Mouse (Mus musculus): ENCODE results near the gene Cyp2s1.

DNA sequence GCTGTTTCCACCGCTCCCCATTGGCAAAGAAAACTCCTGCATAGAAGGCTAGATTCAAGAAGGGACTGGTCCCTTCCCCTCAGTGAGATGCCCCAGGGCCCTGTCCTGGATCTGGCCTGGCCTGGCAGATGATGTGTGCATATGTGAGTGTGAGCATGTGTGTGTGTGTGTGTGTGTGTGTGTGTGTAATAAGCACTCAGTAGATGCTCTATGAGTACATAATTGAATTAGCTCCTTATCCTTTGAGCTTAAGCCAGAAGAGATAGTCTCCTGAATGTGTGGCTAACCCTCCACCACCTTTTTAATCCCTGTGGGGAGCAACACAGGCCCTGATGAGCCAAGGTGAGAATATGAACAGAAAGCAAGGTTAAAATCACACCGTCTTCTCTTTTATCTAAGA, 5.0 kb downstream of the Cyp2s1 start:
- no peak for TF ChIP-seq CTCF (IDR thresholded peaks at IDR 0.05; ENCODE audit: low read depth)
- no peak for TF ChIP-seq EP300 (IDR thresholded peaks at IDR 0.05; ENCODE audit: low read depth)
